Mouse (Mus musculus) limb, embryonic 10.5 days (tissue): ENCODE measurements at regions not wholly inside any gene's neighbourhood (a gene's known extent, or its start where the extent isn't known, plus 50 kb on each side); places are given as distances from the start of the nearest gene placed in this dataset.

Source experiments
- DNase-seq: peaks from one replicate; pipeline ENCODE4 v3.0.0-alpha.2; 2017; ENCODE audit warnings: low spot score
- H3K27ac ChIP-seq: fragments of 300-500 bp; sonication (generic); 2 replicates; pipeline ENCODE4 v1.5.1; 2016; ENCODE audit warnings: mild to moderate bottlenecking
- H3K27me3 ChIP-seq: fragments of 300-500 bp; sonication (generic); 2 replicates; pipeline ENCODE4 v1.6.1; 2016; ENCODE audit warnings: low read depth, mild to moderate bottlenecking; ENCODE audit not compliant: poor library complexity, severe bottlenecking
- H3K36me3 ChIP-seq: fragments of 300-500 bp; sonication (generic); 2 replicates; pipeline ENCODE4 v1.6.1; 2016; ENCODE audit warnings: mild to moderate bottlenecking, moderate library complexity
- H3K4me1 ChIP-seq: fragments of 300-500 bp; sonication (generic); 2 replicates; pipeline ENCODE4 v1.6.1; 2016
- H3K4me3 ChIP-seq: fragments of 300-500 bp; sonication (generic); 2 replicates; pipeline ENCODE4 v1.5.1; 2016; ENCODE audit warnings: mild to moderate bottlenecking, moderate library complexity
- H3K9me3 ChIP-seq: fragments of 300-500 bp; sonication (generic); replicated peaks from 2 replicates; pipeline ENCODE4 v1.6.1; 2016; ENCODE audit warnings: mild to moderate bottlenecking
- WGBS: fragments of 180-500 bp; shearing (Covaris S2); methylation state at CpG from one replicate; pipeline ENCODE4 v1.1.7; 2016; 5-methylcytosine and 5-hydroxymethylcytosine counted together

GRCm38 (mm10) chr2:12001938-12002899 is 224.5 kb downstream of the Ankrd16 start:
- Histone ChIP-seq H3K36me3 (no peaks in the 10 kb centered on the region), H3K27ac (no peak overlapping the region), H3K9me3 (no peaks in the 10 kb centered on the region), H3K27me3 (no peaks in the 10 kb centered on the region), H3K4me3 (no peak overlapping the region), H3K4me1 (peaks cover 7% of the 10 kb centered on the region; the same call in 1 of the 2 replicates)
- DNase-seq, result no peak
- WGBS, result 35% methylated on average over 24 of the region's 24 CpGs

DNA sequence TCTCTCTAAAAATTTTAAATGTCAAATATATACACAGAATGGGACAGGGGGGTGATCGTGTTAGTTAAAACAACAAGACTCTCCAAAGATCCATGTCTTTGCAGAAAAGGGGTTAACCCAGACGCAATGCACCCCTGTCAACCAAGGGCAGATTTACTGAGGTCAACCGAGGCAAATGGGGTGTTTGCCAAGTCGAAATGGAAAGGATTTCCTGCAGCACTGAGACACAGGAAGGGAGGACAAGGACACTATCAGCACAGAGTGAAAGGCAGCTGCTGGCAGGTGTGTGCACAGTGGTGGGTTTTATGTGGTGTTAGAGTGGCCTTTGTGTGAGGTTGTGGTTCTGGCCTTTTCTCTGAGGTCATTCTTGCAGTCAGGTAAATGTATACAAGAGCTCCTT is 226.7 kb downstream of the Ankrd16 start:
- WGBS, result 45% methylated on average over 4 of the region's 4 CpGs
- H3K4me1 ChIP-seq, result peaks cover 7% of the 10 kb centered on the region; the same call in 1 of the 2 replicates
- no peaks in the 10 kb centered on the region for H3K36me3 ChIP-seq
- H3K4me3 ChIP-seq, result no peak overlapping the region
- H3K27ac ChIP-seq, result no peak overlapping the region
- DNase-seq, result no peak
- no peaks in the 10 kb centered on the region for H3K9me3 ChIP-seq
- H3K27me3 ChIP-seq, result no peaks in the 10 kb centered on the region

GRCm38 (mm10) chr2:12007201-12007600 is 229.5 kb downstream of the Ankrd16 start:
- H3K9me3 ChIP-seq, result no peaks in the 10 kb centered on the region
- H3K4me3 ChIP-seq, result no peak overlapping the region
- WGBS, result 97% methylated on average over 4 of the region's 4 CpGs
- no peak for DNase-seq
- peaks cover 7% of the 10 kb centered on the region; the same call in 1 of the 2 replicates for H3K4me1 ChIP-seq
- no peaks in the 10 kb centered on the region for H3K27me3 ChIP-seq
- H3K36me3 ChIP-seq, result no peaks in the 10 kb centered on the region
- no peak overlapping the region for H3K27ac ChIP-seq

DNA sequence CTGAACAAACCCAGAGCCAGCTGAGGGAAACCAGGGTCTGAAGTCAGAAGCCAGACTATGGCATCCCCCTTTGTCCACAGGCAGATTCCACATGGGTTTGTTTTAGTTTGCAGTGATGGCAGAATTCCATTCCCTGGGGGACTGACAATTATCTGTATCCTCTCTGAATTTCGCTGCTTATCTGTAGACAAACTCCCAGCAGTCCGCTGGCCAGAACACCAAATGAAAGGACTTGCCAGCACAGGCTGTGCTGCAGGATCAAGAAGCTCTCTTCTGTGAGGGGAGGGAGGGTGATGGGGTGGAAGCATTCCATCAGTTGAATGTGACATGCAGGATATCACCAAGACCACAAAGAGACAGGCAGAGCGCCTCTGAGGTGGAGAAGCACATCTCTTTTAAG is 233.8 kb downstream of the Ankrd16 start:
- H3K9me3 ChIP-seq, result no peaks in the 10 kb centered on the region
- no peaks in the 10 kb centered on the region for H3K36me3 ChIP-seq
- H3K4me3 ChIP-seq, result no peak overlapping the region
- no peaks in the 10 kb centered on the region for H3K27me3 ChIP-seq
- no peak for DNase-seq
- H3K4me1 ChIP-seq, result no peaks in the 10 kb centered on the region
- WGBS, result 45% methylated on average over 3 of the region's 3 CpGs
- no peak overlapping the region for H3K27ac ChIP-seq

- no peak for DNase-seq
- WGBS, result 18% methylated on average over 1 of the region's 1 CpGs
Measured at GRCm38 (mm10) chr2:12019607-12020006, 241.9 kb downstream of the Ankrd16 start.

DNA sequence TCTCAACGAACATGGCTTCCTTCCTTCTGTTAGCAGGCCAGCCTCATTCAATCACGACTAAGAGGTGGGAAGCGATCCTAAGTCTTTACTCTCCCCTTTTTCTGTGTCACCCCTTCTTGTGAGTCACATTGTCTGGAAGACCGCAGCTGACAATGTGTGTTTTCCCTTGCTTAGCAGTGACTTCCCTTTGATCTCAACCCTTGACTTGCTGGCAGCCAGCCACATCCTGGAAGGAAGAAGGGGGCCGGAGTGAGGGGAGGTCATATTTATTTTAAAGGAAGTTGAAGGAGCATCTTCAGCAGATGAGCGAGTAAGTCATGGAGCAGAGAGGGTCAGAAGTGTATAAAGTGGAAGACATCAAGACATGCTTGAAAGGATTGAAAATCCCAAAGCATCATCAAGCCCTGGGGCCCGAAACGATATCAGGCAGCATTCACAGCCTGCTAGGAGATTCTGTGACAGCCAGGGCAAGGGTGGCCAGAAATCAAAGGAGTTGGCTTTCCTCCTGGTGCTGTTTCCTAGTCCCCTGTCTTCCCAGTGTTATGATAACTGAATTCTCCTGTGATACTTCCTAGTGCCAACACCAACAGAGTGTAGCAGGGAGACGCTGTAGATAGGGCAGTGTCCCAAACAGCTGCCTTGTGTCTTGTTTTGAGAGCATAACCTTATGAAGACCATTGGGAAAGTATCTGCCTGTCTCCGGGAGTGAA is 245.9 kb downstream of the Ankrd16 start:
- Histone ChIP-seq H3K27me3 (no peaks in the 10 kb centered on the region), H3K4me3 (no peak overlapping the region), H3K9me3 (no peaks in the 10 kb centered on the region), H3K36me3 (no peaks in the 10 kb centered on the region), H3K4me1 (peaks cover 18% of the 10 kb centered on the region), H3K27ac (no peak overlapping the region)
- 48% methylated on average over 10 of the region's 10 CpGs for WGBS
- no peak for DNase-seq

More at GRCm38 (mm10) chr2:12019607-12020006, 241.9 kb downstream of the Ankrd16 start:
- Histone ChIP-seq H3K9me3 (no peaks in the 10 kb centered on the region), H3K4me1 (peaks cover 18% of the 10 kb centered on the region), H3K4me3 (no peak overlapping the region), H3K36me3 (no peaks in the 10 kb centered on the region), H3K27me3 (no peaks in the 10 kb centered on the region), H3K27ac (no peak overlapping the region)

- H3K4me3 ChIP-seq, result no peak overlapping the region
- no peak overlapping the region for H3K27ac ChIP-seq
- 62% methylated on average over 1 of the region's 1 CpGs for WGBS
Measured at GRCm38 (mm10) chr2:12026220-12026619, 248.5 kb downstream of the Ankrd16 start.

DNA sequence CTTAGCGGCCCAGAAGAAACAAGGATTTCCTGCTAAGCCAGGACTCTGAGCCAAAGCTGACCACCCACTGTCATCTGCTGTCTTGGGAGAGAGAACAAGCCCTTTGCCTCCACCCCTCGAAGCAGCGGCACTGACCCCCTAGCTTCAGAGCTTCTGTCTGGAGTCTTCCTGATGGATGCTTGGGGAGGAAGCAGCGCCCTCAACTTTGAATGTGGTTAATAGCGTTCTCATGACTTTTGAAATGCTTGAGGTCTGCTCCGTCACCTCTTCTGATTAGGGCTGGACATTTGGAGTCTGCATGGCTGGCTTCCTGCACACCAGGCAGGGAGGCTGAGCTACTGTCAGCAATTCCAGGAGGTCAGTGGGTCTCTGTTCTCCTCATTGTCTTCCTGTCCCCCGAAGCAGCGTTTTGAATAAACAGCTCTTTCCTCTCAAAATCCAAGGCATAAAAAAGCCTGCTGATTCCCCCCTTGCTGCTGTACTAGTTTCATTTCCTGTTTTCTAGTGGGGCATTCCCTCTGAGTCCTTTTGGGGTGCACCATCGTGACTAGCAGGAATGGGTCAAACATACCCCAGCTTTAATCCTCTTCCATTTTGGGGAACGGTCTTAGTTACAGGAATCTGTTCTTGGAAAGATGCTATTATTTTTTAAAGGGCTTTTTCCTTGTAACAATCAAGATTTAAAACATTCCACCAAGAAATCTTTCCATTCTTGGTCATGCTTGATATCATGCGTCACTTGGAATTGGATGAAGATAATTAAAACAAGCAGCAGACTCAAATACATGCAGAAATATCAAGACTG is 256.0 kb downstream of the Ankrd16 start:
- no peak overlapping the region for H3K4me3 ChIP-seq
- no peaks in the 10 kb centered on the region for H3K27me3 ChIP-seq
- H3K36me3 ChIP-seq, result no peaks in the 10 kb centered on the region
- no peaks in the 10 kb centered on the region for H3K4me1 ChIP-seq
- WGBS, result 70% methylated on average over 11 of the region's 11 CpGs
- no peaks in the 10 kb centered on the region for H3K9me3 ChIP-seq
- no peak for DNase-seq
- no peak overlapping the region for H3K27ac ChIP-seq

More at GRCm38 (mm10) chr2:12026220-12026619, 248.5 kb downstream of the Ankrd16 start:
- H3K4me1 ChIP-seq, result peaks cover 10% of the 10 kb centered on the region
- no peak for DNase-seq
- H3K9me3 ChIP-seq, result no peaks in the 10 kb centered on the region
- no peaks in the 10 kb centered on the region for H3K27me3 ChIP-seq
- H3K36me3 ChIP-seq, result no peaks in the 10 kb centered on the region

- H3K9me3 ChIP-seq, result no peaks in the 10 kb centered on the region
- no peaks in the 10 kb centered on the region for H3K36me3 ChIP-seq
- H3K27ac ChIP-seq, result no peak overlapping the region
- no peak for DNase-seq
- H3K4me1 ChIP-seq, result no peaks in the 10 kb centered on the region
- no peaks in the 10 kb centered on the region for H3K27me3 ChIP-seq
- no peak overlapping the region for H3K4me3 ChIP-seq
- 87% methylated on average over 8 of the region's 8 CpGs for WGBS
Measured at GRCm38 (mm10) chr2:12034323-12034585, 256.6 kb downstream of the Ankrd16 start.

DNA sequence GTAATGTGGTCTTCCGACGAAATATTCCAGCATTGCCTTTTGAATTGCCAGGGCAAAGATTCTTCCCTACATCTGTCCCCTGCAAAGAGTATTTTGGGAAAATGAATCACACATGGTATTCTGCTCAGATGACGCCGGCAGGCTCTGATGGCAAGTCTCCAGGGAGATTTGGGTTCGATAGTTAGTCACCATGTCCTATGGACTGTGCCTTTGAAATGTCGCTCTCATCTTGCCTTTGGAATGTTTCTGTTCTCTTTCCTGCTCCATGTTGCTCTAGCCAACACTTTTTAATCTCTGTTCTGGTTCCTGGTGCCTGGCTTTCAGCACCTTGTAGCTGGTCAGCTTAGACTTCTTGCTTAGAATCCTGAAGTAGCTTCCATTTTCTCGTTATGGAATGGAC is 252.3 kb downstream of the Itga8 start:
- Histone ChIP-seq H3K4me3 (no peak overlapping the region), H3K36me3 (no peaks in the 10 kb centered on the region), H3K4me1 (peaks cover 6% of the 10 kb centered on the region; the same call in 1 of the 2 replicates), H3K27me3 (no peaks in the 10 kb centered on the region), H3K9me3 (no peaks in the 10 kb centered on the region), H3K27ac (no peak overlapping the region)
- WGBS, result 78% methylated on average over 7 of the region's 7 CpGs
- DNase-seq, result no peak

- no peaks in the 10 kb centered on the region for H3K9me3 ChIP-seq
- no peaks in the 10 kb centered on the region for H3K36me3 ChIP-seq
- no peak overlapping the region for H3K27ac ChIP-seq
- peaks cover 6% of the 10 kb centered on the region; the same call in 1 of the 2 replicates for H3K4me1 ChIP-seq
- DNase-seq, result no peak
- no peaks in the 10 kb centered on the region; the same call in 1 of the 2 replicates for H3K27me3 ChIP-seq
- H3K4me3 ChIP-seq, result no peak overlapping the region
Measured at GRCm38 (mm10) chr2:12049972-12050371, 251.8 kb downstream of the Itga8 start.

DNA sequence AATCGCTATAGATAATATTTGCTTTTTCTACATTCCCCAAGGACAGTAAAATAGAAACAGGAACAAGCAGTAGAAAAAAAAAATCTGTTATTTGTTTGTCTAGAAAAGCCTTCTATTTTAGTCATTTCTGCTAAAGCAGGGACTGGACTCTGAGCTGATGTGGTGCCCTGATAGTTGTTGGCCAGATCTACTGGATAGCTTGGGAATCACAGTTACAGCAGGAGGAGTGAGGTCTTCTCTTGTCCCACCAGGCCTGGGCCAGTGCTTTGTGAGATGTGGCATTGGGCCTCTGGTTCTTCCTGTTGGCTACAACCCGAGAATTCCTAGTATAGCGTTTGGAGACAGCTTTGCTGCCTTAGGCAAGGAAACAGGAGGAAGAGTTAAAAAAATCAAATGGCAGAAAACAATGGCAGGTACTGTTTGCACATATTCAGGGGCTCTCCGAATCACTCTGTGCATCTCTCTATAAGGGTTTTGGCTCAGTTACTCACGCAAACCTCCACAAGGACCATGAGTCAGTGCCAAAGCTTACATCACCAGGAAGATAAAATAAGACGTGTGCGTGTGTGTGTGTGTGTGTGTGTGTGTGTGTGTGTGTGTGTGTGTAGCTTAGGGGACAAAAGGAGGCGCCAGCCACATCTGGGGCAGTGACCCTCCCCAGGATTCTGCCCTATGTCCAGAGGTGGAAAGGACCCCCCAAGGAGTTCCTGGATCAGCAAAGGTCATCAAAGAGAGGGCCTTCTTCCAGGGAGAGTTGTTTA is 248.1 kb downstream of the Itga8 start:
- Histone ChIP-seq H3K36me3 (no peaks in the 10 kb centered on the region), H3K27me3 (peaks cover 6% of the 10 kb centered on the region; the same call in 1 of the 2 replicates), H3K27ac (no peak overlapping the region), H3K4me3 (no peak overlapping the region), H3K9me3 (no peaks in the 10 kb centered on the region), H3K4me1 (peaks cover 6% of the 10 kb centered on the region; the same call in 1 of the 2 replicates)
- DNase-seq, result no peak
- 83% methylated on average over 8 of the region's 8 CpGs for whole genome bisulfite sequencing
